Mouse (Mus musculus) spleen, adult 2 months (tissue): ENCODE measurements around the gene Sumo1. TPM values are rescaled to one million over a fixed set of nuclear protein-coding genes. Genes with fewer than 3 reads are reported as not detected.

Experiments
- DNase-seq, 2 experiments: peaks; one replicate each; pipeline versions ENCODE4 v3.0.0 to v3.0.0-alpha.2; 2012 to 2021; ENCODE audit warnings: low spot score in 2 of 2, low read depth in 1 of 2
- H3K27ac ChIP-seq: fragments of 200-500 bp; 2 replicates; pipeline ENCODE4 v1.5.1; 2012; ENCODE audit warnings: low read length, inconsistent platforms; ENCODE audit not compliant: insufficient read depth
- H3K27me3 ChIP-seq: fragments of 200-500 bp; 2 replicates; pipeline ENCODE4 v1.6.1; 2012; ENCODE audit warnings: mild to moderate bottlenecking, moderate library complexity, low read length, inconsistent platforms; ENCODE audit not compliant: control insufficient read depth, insufficient read depth
- H3K36me3 ChIP-seq: fragments of 200-500 bp; 2 replicates; pipeline ENCODE4 v1.6.1; 2012; ENCODE audit warnings: mild to moderate bottlenecking, low read length, inconsistent platforms; ENCODE audit not compliant: control insufficient read depth, insufficient read depth
- H3K4me1 ChIP-seq: fragments of 200-500 bp; 2 replicates; pipeline ENCODE4 v1.6.1; 2011; ENCODE audit warnings: inconsistent platforms; ENCODE audit not compliant: control insufficient read depth, insufficient read depth, insufficient read length
- H3K4me3 ChIP-seq: fragments of 200-500 bp; 2 replicates; pipeline ENCODE4 v1.5.1; 2011; ENCODE audit warnings: mild to moderate bottlenecking, inconsistent platforms; ENCODE audit not compliant: insufficient read depth, insufficient read length; ENCODE audit errors: extremely low read depth
- CTCF ChIP-seq: fragments of 200-500 bp; IDR thresholded peaks from 2 replicates; pipeline ENCODE4 v1.5.1; 2011; ENCODE audit warnings: mild to moderate bottlenecking, inconsistent platforms; ENCODE audit not compliant: insufficient read depth, insufficient read length, insufficient replicate concordance; ENCODE audit errors: extremely low read depth
- POLR2A ChIP-seq: fragments of 200-500 bp; IDR thresholded peaks from 2 replicates; pipeline ENCODE4 v1.6.1; 2011; ENCODE audit warnings: low read depth, low read length, inconsistent platforms
- WGBS: fragments of 180-500 bp; shearing (Covaris S2); methylation state at CpG from one replicate; pipeline ENCODE4 v1.1.7; 2018; 5-methylcytosine and 5-hydroxymethylcytosine counted together
- polyA plus RNA-seq: library from polyadenylated mRNA; depleted of rRNA; stranded (reverse); fragments of >200 nt; gene quantifications from 2 replicates; pipeline ENCODE4 v1.2.3, GENCODE M21; 2012

The Sumo1 gene
- polyA plus RNA-seq, 1 experiment: 7.2 TPM

- no peaks in the 10 kb centered on the region for H3K27me3 ChIP-seq
- H3K36me3 ChIP-seq: no peaks in the 10 kb centered on the region
- H3K27ac ChIP-seq: no peak overlapping the region
- no peaks in the 10 kb centered on the region for H3K4me1 ChIP-seq
- no peak overlapping the region for H3K4me3 ChIP-seq
- no peak for DNase-seq
- WGBS: 89% methylated on average over 9 of the region's 9 CpGs
- TF ChIP-seq POLR2A (no peak), CTCF (no peak)
These were observed 75.0 kb downstream of the Sumo1 start for GRCm38 (mm10) chr1:59595609-59596008.

- Histone ChIP-seq H3K4me1 (no peaks in the 10 kb centered on the region), H3K27me3 (no peaks in the 10 kb centered on the region), H3K4me3 (no peak overlapping the region), H3K36me3 (no peaks in the 10 kb centered on the region), H3K27ac (no peak overlapping the region)
- WGBS: 88% methylated on average over 11 of the region's 11 CpGs
- DNase-seq: no peak
- TF ChIP-seq POLR2A (no peak), CTCF (no peak)
These were observed 75.9 kb downstream of the Sumo1 start for GRCm38 (mm10) chr1:59594586-59595266.

GRCm38 (mm10) chr1:59593622-59594035, 77.0 kb downstream of the Sumo1 start:
- Histone ChIP-seq H3K36me3 (no peaks in the 10 kb centered on the region), H3K27ac (no peak overlapping the region), H3K4me1 (no peaks in the 10 kb centered on the region), H3K27me3 (no peaks in the 10 kb centered on the region), H3K4me3 (no peak overlapping the region)
- no peak for DNase-seq
- no peak for TF ChIP-seq POLR2A
- no peak for TF ChIP-seq CTCF
- whole genome bisulfite sequencing: 41% methylated on average over 2 of the region's 2 CpGs

- no peaks in the 10 kb centered on the region for H3K36me3 ChIP-seq
- no peak for TF ChIP-seq CTCF
- TF ChIP-seq POLR2A: no peak
- no peak for DNase-seq
- H3K4me3 ChIP-seq: no peak overlapping the region
- H3K27ac ChIP-seq: no peak overlapping the region
- 62% methylated on average over 12 of the region's 12 CpGs for WGBS
- H3K27me3 ChIP-seq: no peaks in the 10 kb centered on the region
- H3K4me1 ChIP-seq: no peaks in the 10 kb centered on the region
These were observed 77.8 kb downstream of the Sumo1 start for GRCm38 (mm10) chr1:59592876-59593275.

- no peak for TF ChIP-seq CTCF
- TF ChIP-seq POLR2A: no peak
- Histone ChIP-seq H3K36me3 (no peaks in the 10 kb centered on the region), H3K4me3 (no peak overlapping the region), H3K27me3 (no peaks in the 10 kb centered on the region), H3K4me1 (no peaks in the 10 kb centered on the region), H3K27ac (no peak overlapping the region)
- DNase-seq: no peak
- WGBS: 84% methylated on average over 10 of the region's 10 CpGs
These were observed 78.3 kb downstream of the Sumo1 start for GRCm38 (mm10) chr1:59592359-59592758.

- no peak for DNase-seq
- H3K27ac ChIP-seq: no peak overlapping the region
- 90% methylated on average over 1 of the region's 1 CpGs for WGBS
These were observed 81.4 kb downstream of the Sumo1 start for GRCm38 (mm10) chr1:59589271-59589670.

GRCm38 (mm10) chr1:59584656-59585410, 85.8 kb downstream of the Sumo1 start:
- WGBS: 22% methylated on average over 18 of the region's 18 CpGs
- Histone ChIP-seq H3K4me3 (no peak overlapping the region), H3K36me3 (no peaks in the 10 kb centered on the region), H3K27me3 (no peaks in the 10 kb centered on the region), H3K27ac (no peak overlapping the region), H3K4me1 (no peaks in the 10 kb centered on the region)
- peak in 1 of 2 experiments; percentile 54 for DNase-seq
- TF ChIP-seq CTCF (peak; percentile 78), POLR2A (no peak)

More at GRCm38 (mm10) chr1:59589271-59589670, 81.4 kb downstream of the Sumo1 start:
- Histone ChIP-seq H3K4me3 (no peak overlapping the region), H3K36me3 (no peaks in the 10 kb centered on the region), H3K27me3 (no peaks in the 10 kb centered on the region), H3K4me1 (no peaks in the 10 kb centered on the region)
- TF ChIP-seq POLR2A: no peak
- no peak for TF ChIP-seq CTCF
